Mouse (Mus musculus) liver, embryonic 14 days (tissue): ENCODE results near the gene Olfr1156. TPM values are rescaled to one million over a fixed set of nuclear protein-coding genes. Genes with fewer than 3 reads are reported as not detected.

Source experiments
- polyA plus RNA-seq: library from polyadenylated mRNA; depleted of rRNA; stranded (reverse); fragments of >200 nt; gene quantifications from 2 replicates; pipeline ENCODE4 v1.2.3, GENCODE M21; 2012; rRNA removed

Olfr1156 gene
- polyA plus RNA-seq = not detected in 2 replicates

GRCm38 (mm10) chr2:87953000-87953399, at the start of gene Olfr1156:
Olfr1156 (minus strand) TSS chr2:87953100.

DNA sequence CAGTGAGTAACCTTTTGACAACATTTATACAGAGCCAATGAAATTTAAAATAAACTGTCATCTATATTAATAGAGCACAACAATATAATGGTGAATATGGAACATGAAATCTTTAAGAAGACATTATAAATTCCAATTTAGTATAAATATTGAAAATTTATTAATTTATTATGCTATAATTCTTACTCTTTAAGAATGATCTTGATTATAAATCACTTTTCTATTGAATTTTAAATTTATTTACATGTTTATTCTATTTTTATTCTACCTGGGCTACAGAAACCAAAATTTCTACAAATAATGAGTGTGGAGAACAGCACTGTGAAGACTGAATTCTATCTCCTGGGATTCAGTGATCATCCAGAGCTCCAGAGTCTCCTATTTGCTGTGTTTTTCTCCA, 36.9 kb upstream of the Olfr1156 start, which contains the start of gene Olfr1158:
Gene Olfr1158 (plus strand): TSS at position 301 of the 400 bp plus-strand sequence.

DNA sequence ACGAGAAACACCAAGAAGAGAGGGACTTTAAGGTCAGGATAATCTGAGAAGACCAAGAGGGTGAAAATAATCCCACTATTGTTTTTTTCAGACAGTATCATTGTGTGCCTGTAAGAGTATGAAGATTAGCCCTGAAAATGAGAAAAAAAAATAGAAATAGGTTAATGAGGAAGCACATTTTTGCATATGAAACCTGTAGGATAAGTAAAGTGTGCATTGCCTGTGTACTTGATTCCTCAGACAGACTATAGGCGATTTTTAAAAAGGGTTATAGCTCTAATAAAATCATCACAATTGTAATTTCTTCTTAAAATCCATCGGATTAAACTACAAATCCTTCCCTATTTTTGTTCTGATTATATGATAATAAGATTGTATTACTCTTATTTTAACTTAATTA, 21.7 kb upstream of the Olfr1156 start, which contains the start of gene Olfr74:
Gene Olfr74 (minus strand): TSS at position 101 of the 400 bp plus-strand sequence.

GRCm38 (mm10) chr2:87968199-87968598, 15.3 kb upstream of the Olfr1156 start, which contains the start of gene Olfr1157:
Olfr1157 (minus strand) TSS chr2:87968299.

GRCm38 (mm10) chr2:87945037-87945436, 7.9 kb downstream of the Olfr1156 start, which contains the start of gene Olfr1155:
Olfr1155 (minus strand) TSS chr2:87945137.

DNA sequence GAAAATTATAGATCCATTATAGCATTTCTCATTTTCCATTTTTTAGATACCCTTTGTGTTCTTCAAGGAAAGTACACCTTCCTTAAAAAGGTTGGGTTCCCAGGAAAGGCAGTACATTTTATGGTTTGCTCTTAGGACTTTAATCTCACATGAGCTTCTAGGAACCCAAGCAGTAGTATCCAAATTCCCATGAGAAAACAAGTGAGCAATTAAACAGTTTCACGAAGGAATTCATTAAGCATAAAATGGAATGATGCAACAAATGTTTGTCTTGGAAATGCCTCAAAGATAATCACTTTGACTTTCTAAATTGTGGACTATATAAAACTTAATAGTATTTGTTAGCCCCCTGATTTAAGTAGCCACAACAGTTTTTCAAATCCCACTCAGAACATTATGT, 47.8 kb downstream of the Olfr1156 start, which contains the start of gene Olfr1154:
Gene Olfr1154 (minus strand): TSS at position 101 of the 400 bp plus-strand sequence.

Other genes starting within 250 kb of the Olfr1156 start
- gene Olfr1137, start 239.9 kb downstream of the Olfr1156 start, polyA plus RNA-seq = not detected in 2 replicates
- not detected in 2 replicates for gene Olfr1138, start 213.1 kb downstream of the Olfr1156 start, polyA plus RNA-seq
- not detected in 2 replicates for gene Olfr1140, start 209.3 kb downstream of the Olfr1156 start, polyA plus RNA-seq
- gene Olfr1141, start 199.1 kb downstream of the Olfr1156 start, polyA plus RNA-seq = not detected in 2 replicates
- not detected in 2 replicates for gene Olfr152, start 173.6 kb downstream of the Olfr1156 start, polyA plus RNA-seq
- gene Olfr1143, start 152.5 kb downstream of the Olfr1156 start, polyA plus RNA-seq = not detected in 2 replicates
- not detected in 2 replicates for gene Olfr1145, start 143.3 kb downstream of the Olfr1156 start, polyA plus RNA-seq
- gene Olfr1148, start 122.6 kb downstream of the Olfr1156 start, polyA plus RNA-seq = not detected in 2 replicates
- not detected in 2 replicates for gene Olfr1150-ps1, start 109.1 kb downstream of the Olfr1156 start, polyA plus RNA-seq
- gene Olfr1151, start 97.2 kb downstream of the Olfr1156 start, polyA plus RNA-seq = not detected in 2 replicates
- gene Olfr1152, start 86.6 kb downstream of the Olfr1156 start, polyA plus RNA-seq = not detected in 2 replicates
- not detected in 2 replicates for gene Olfr1153, start 58.1 kb downstream of the Olfr1156 start, polyA plus RNA-seq
- gene Olfr1154, start 47.9 kb downstream of the Olfr1156 start, polyA plus RNA-seq = not detected in 2 replicates
- not detected in 2 replicates for gene Olfr1155, start 8.0 kb downstream of the Olfr1156 start, polyA plus RNA-seq
- not detected in 2 replicates for gene Olfr1157, start 15.2 kb upstream of the Olfr1156 start, polyA plus RNA-seq
- not detected in 2 replicates for gene Olfr74, start 21.6 kb upstream of the Olfr1156 start, polyA plus RNA-seq
- gene Olfr1158, start 37.0 kb upstream of the Olfr1156 start, polyA plus RNA-seq = not detected in 2 replicates
- gene Olfr1160, start 55.2 kb upstream of the Olfr1156 start, polyA plus RNA-seq = not detected in 2 replicates
- not detected in 2 replicates for gene Olfr1161, start 69.7 kb upstream of the Olfr1156 start, polyA plus RNA-seq
- gene Olfr73, start 84.6 kb upstream of the Olfr1156 start, polyA plus RNA-seq = not detected in 2 replicates
- gene Olfr1162, start 98.0 kb upstream of the Olfr1156 start, polyA plus RNA-seq = not detected in 2 replicates
- gene Olfr1163, start 118.7 kb upstream of the Olfr1156 start, polyA plus RNA-seq = not detected in 2 replicates
- gene Olfr1164, start 140.9 kb upstream of the Olfr1156 start, polyA plus RNA-seq = not detected in 2 replicates
- not detected in 2 replicates for gene Olfr1166, start 175.2 kb upstream of the Olfr1156 start, polyA plus RNA-seq
- not detected in 2 replicates for gene Olfr1167, start 202.1 kb upstream of the Olfr1156 start, polyA plus RNA-seq
- not detected in 2 replicates for gene Olfr1168, start 228.8 kb upstream of the Olfr1156 start, polyA plus RNA-seq